Comparison of ENCODE assay signal across 21 mouse cellular contexts in genomic region chr11:99145765-99146164, GRCm38 (mm10). TPM values are rescaled to one million over a fixed set of nuclear protein-coding genes. Genes with fewer than 3 reads are reported as not detected.
DNase-seq lines count a peak whose midpoint lies in the region; ATAC-seq and TF ChIP-seq lines count a peak whose summit lies in the region.
"Had no signal": no experiment of that assay in that cellular context is flagged by ENCODE, and none has a peak within 500 bp of the region (broad histone marks: within the 10 kb centered on the region; RNA-seq: fewer than 3 reads in every experiment).

No protein-coding gene starts in this region.

- H3K27ac ChIP-seq in intestine, embryonic 14.5 days (ENCODE audit: low read depth): peak overlapping the region; percentile 97; the same call in 1 of the 2 replicates
- H3K27ac ChIP-seq in intestine, postnatal 0 days (ENCODE audit: low read depth, low read length): no peak overlapping the region
- 0 out of 2 replicates have a peak overlapping the region, but pooled peaks have one; percentile 17 for H3K27ac ChIP-seq in embryonic facial prominence, embryonic 14.5 days (replicated peaks; ENCODE audit: low read depth, low read length)
- no peak overlapping the region for H3K27ac ChIP-seq in kidney, embryonic 15.5 days
- H3K27ac ChIP-seq: hindbrain, embryonic 13.5 days; midbrain, embryonic 15.5 days had no signal

- no peak for ATAC-seq in intestine, embryonic 14.5 days (replicated peaks; ENCODE audit: low FRiP score, low TSS enrichment, low read depth)
- no peak for ATAC-seq in intestine, postnatal 0 days
- no peak for ATAC-seq in embryonic facial prominence, embryonic 14.5 days (ENCODE audit: low read depth)
- ATAC-seq in kidney, embryonic 15.5 days (replicated peaks; ENCODE audit: low FRiP score): no peak
- ATAC-seq: forebrain, embryonic 16.5 days; midbrain, embryonic 15.5 days had no signal

- 95% methylated on average over 16 of the region's 16 CpGs for WGBS in intestine, embryonic 14.5 days
- WGBS in intestine, postnatal 0 days: 93% methylated on average over 16 of the region's 16 CpGs
- WGBS in embryonic facial prominence, embryonic 14.5 days: 94% methylated on average over 16 of the region's 16 CpGs
- WGBS in kidney, embryonic 15.5 days: 95% methylated on average over 16 of the region's 16 CpGs

- no peak overlapping the region for H3K4me3 ChIP-seq in intestine, embryonic 14.5 days (ENCODE audit: low read depth, low read length)
- no peak overlapping the region for H3K4me3 ChIP-seq in intestine, postnatal 0 days (ENCODE audit: low read depth, low read length)
- H3K4me3 ChIP-seq in embryonic facial prominence, embryonic 14.5 days (ENCODE audit: low read depth, low read length): no peak overlapping the region
- no peak overlapping the region for H3K4me3 ChIP-seq in kidney, embryonic 15.5 days (replicated peaks)
- H3K4me3 ChIP-seq: heart, embryonic 12.5 days; hindbrain, embryonic 13.5 days; midbrain, embryonic 15.5 days had no signal

- no peaks in the 10 kb centered on the region for H3K36me3 ChIP-seq in intestine, embryonic 14.5 days (ENCODE audit: control insufficient read depth, insufficient read depth, low read length)
- no peaks in the 10 kb centered on the region for H3K36me3 ChIP-seq in intestine, postnatal 0 days (ENCODE audit: control insufficient read depth, insufficient read depth)
- no peaks in the 10 kb centered on the region for H3K36me3 ChIP-seq in embryonic facial prominence, embryonic 14.5 days (ENCODE audit: control insufficient read depth, insufficient read depth, low read length)
- no peaks in the 10 kb centered on the region for H3K36me3 ChIP-seq in kidney, embryonic 15.5 days
- H3K36me3 ChIP-seq: heart, embryonic 12.5 days; hindbrain, embryonic 13.5 days; midbrain, embryonic 15.5 days had no signal

- TF ChIP-seq CTCF in intestine, postnatal 0 days (IDR thresholded peaks at IDR 0.05; ENCODE audit: low read depth): no peak

- H3K4me1 ChIP-seq in intestine, embryonic 14.5 days (replicated peaks; ENCODE audit: control insufficient read depth, insufficient read depth, low read length): peaks cover 54% of the 10 kb centered on the region
- 0 out of 2 replicates have a peak, but pooled peaks cover 8% of the 10 kb centered on the region for H3K4me1 ChIP-seq in intestine, postnatal 0 days (replicated peaks; ENCODE audit: control insufficient read depth, insufficient read depth, low read length)
- H3K4me1 ChIP-seq in embryonic facial prominence, embryonic 14.5 days (ENCODE audit: control insufficient read depth, insufficient read depth, low read length): peaks cover 61% of the 10 kb centered on the region
- H3K4me1 ChIP-seq in kidney, embryonic 15.5 days: peaks cover 71% of the 10 kb centered on the region

- H3K4me2 ChIP-seq in intestine, embryonic 14.5 days (ENCODE audit: low read length): no peak overlapping the region
- no peak overlapping the region for H3K4me2 ChIP-seq in intestine, postnatal 0 days (replicated peaks; ENCODE audit: low read depth)
- H3K4me2 ChIP-seq in embryonic facial prominence, embryonic 14.5 days (ENCODE audit: low read depth, low read length): no peak overlapping the region
- H3K4me2 ChIP-seq in kidney, embryonic 15.5 days: no peak overlapping the region
- H3K4me2 ChIP-seq: heart, embryonic 12.5 days; hindbrain, embryonic 13.5 days; midbrain, embryonic 15.5 days had no signal

- no peak for DNase-seq in intestine, embryonic 14.5 days (ENCODE audit: low spot score)
- DNase-seq in CD4-positive, CD25-positive, alpha-beta regulatory T cell, adult 2 months (ENCODE audit: low read depth, low spot score): peak; percentile 63
- DNase-seq in embryonic facial prominence, embryonic 14.5 days (ENCODE audit: low spot score): no peak
- DNase-seq in naive thymus-derived CD4-positive, alpha-beta T cell, adult 2 months (ENCODE audit: low read depth): peak; percentile 83
- DNase-seq in adrenal gland, adult 2 months: no peak
- DNase-seq: adrenal gland, postnatal 25 days; cerebellum, adult 18-20 months; heart, postnatal 14 days; kidney, adult 18-20 months; kidney, postnatal 10 days; liver; lung, postnatal 10 days; right cerebral cortex, postnatal 25 days; thymus, postnatal 4 days had no signal

- no peak overlapping the region for H3K9ac ChIP-seq in intestine, embryonic 14.5 days (ENCODE audit: low read length)
- no peak overlapping the region for H3K9ac ChIP-seq in intestine, postnatal 0 days (ENCODE audit: low read depth, low read length)
- no peak overlapping the region for H3K9ac ChIP-seq in embryonic facial prominence, embryonic 14.5 days (ENCODE audit: low read depth, low read length)
- H3K9ac ChIP-seq in kidney, embryonic 15.5 days: no peak overlapping the region
- H3K9ac ChIP-seq: heart, embryonic 12.5 days; hindbrain, embryonic 13.5 days; midbrain, embryonic 15.5 days had no signal

- H3K27me3 ChIP-seq in intestine, embryonic 14.5 days (replicated peaks; ENCODE audit: control insufficient read depth, insufficient read depth, low read length): no peaks in the 10 kb centered on the region
- no peaks in the 10 kb centered on the region for H3K27me3 ChIP-seq in intestine, postnatal 0 days (replicated peaks; ENCODE audit: control insufficient read depth, insufficient read depth, low read length)
- H3K27me3 ChIP-seq in embryonic facial prominence, embryonic 14.5 days (replicated peaks; ENCODE audit: control insufficient read depth, insufficient read depth, low read length): no peaks in the 10 kb centered on the region
- no peaks in the 10 kb centered on the region for H3K27me3 ChIP-seq in kidney, embryonic 15.5 days
- H3K27me3 ChIP-seq: heart, embryonic 12.5 days; hindbrain, embryonic 13.5 days; midbrain, embryonic 15.5 days had no signal

- no peaks in the 10 kb centered on the region for H3K9me3 ChIP-seq in intestine, embryonic 14.5 days (ENCODE audit: control insufficient read depth, low read length)
- no peaks in the 10 kb centered on the region for H3K9me3 ChIP-seq in intestine, postnatal 0 days (ENCODE audit: control insufficient read depth)
- H3K9me3 ChIP-seq in embryonic facial prominence, embryonic 14.5 days (ENCODE audit: control insufficient read depth, low read length): no peaks in the 10 kb centered on the region
- H3K9me3 ChIP-seq in kidney, embryonic 15.5 days (replicated peaks): no peaks in the 10 kb centered on the region
- H3K9me3 ChIP-seq: heart, embryonic 12.5 days; hindbrain, embryonic 13.5 days; midbrain, embryonic 15.5 days had no signal

RNA-seq across cellular contexts. Expression of gene Ccr7, which starts 9.1 kb away (rescaled TPM):
- polyA plus RNA-seq in intestine, embryonic 14.5 days (2014; fragmentation: Nextera tagmentation; extraction: Ambion mirVana): 0.35 and 0.61 TPM in 2 replicates
- 0.14 TPM in 1 of 2 replicates, not detected in the other for polyA plus RNA-seq in intestine, postnatal 0 days (2015; fragmentation: Nextera tagmentation; extraction: Ambion mirVana)
- 0.33 and 0.50 TPM in 2 replicates for polyA plus RNA-seq in embryonic facial prominence, embryonic 14.5 days (2014; fragmentation: Nextera tagmentation; extraction: Ambion mirVana)
- under 1 TPM in 1 of 2 experiments, not detected in 1; 0.14 TPM for total RNA-seq in adrenal gland, adult 2 months (2021)
- polyA plus RNA-seq in adrenal gland, adult 2 months (2012; rRNA removed): 0.50 and 0.86 TPM in 2 replicates
- polyA plus RNA-seq in kidney, embryonic 15.5 days (2015; fragmentation: Nextera tagmentation; extraction: Ambion mirVana): 0.17 and 0.18 TPM in 2 replicates
- total RNA-seq: layer of hippocampus, adult 8-10 months had no signal
- polyA plus RNA-seq: forebrain, embryonic 16.5 days; hindbrain, embryonic 13.5 days; midbrain, embryonic 15.5 days had no signal

RNA-seq across cellular contexts. Expression of gene Tns4, which starts 56.7 kb away (rescaled TPM):
- polyA plus RNA-seq in intestine, embryonic 14.5 days (2014; fragmentation: Nextera tagmentation; extraction: Ambion mirVana): 0.70 and 0.84 TPM in 2 replicates
- 0.39 and 0.53 TPM in 2 replicates for polyA plus RNA-seq in intestine, postnatal 0 days (2015; fragmentation: Nextera tagmentation; extraction: Ambion mirVana)
- polyA plus RNA-seq in embryonic facial prominence, embryonic 14.5 days (2014; fragmentation: Nextera tagmentation; extraction: Ambion mirVana): 0.81 and 1.0 TPM in 2 replicates
- under 1 TPM; 0.31 to 0.58 TPM for total RNA-seq in adrenal gland, adult 2 months (2021)
- polyA plus RNA-seq in adrenal gland, adult 2 months (2012; rRNA removed): 0.45 and 1.5 TPM in 2 replicates
- 0.29 and 0.32 TPM in 2 replicates for polyA plus RNA-seq in kidney, embryonic 15.5 days (2015; fragmentation: Nextera tagmentation; extraction: Ambion mirVana)
- polyA plus RNA-seq: forebrain, embryonic 16.5 days had no signal

Comparison
In these comparisons a context has a peak if more than half of its experiments do, and no peak if none do; other contexts are left out.
1. H3K27ac ChIP-seq: peak in intestine, embryonic 14.5 days (single experiment) and embryonic facial prominence, embryonic 14.5 days (single experiment); none in intestine, postnatal 0 days (single experiment) and kidney, embryonic 15.5 days (single experiment).
2. DNase-seq: peak in CD4-positive, CD25-positive, alpha-beta regulatory T cell, adult 2 months (single experiment) and naive thymus-derived CD4-positive, alpha-beta T cell, adult 2 months (single experiment); none in intestine, embryonic 14.5 days (single experiment), embryonic facial prominence, embryonic 14.5 days (single experiment) and adrenal gland, adult 2 months (single experiment).